Mouse (Mus musculus) hindbrain, embryonic 10.5 days (tissue): ENCODE results near the gene Lonrf2. TPM values are rescaled to one million over a fixed set of nuclear protein-coding genes. Genes with fewer than 3 reads are reported as not detected.

ENCODE experiments used
- DNase-seq: peaks from one replicate; pipeline ENCODE4 v3.0.0-alpha.2; 2017; ENCODE audit warnings: low spot score
- H3K27ac ChIP-seq: fragments of 300-500 bp; sonication (generic); 2 replicates; pipeline ENCODE4 v1.5.1; 2016; ENCODE audit warnings: mild to moderate bottlenecking, moderate library complexity
- H3K27me3 ChIP-seq: fragments of 300-500 bp; sonication (generic); 2 replicates; pipeline ENCODE4 v1.6.1; 2016; ENCODE audit warnings: mild to moderate bottlenecking; ENCODE audit not compliant: poor library complexity, insufficient read depth, severe bottlenecking
- H3K36me3 ChIP-seq: fragments of 300-500 bp; sonication (generic); 2 replicates; pipeline ENCODE4 v1.6.1; 2016; ENCODE audit warnings: mild to moderate bottlenecking, moderate library complexity
- H3K4me1 ChIP-seq: fragments of 300-500 bp; sonication (generic); replicated peaks from 2 replicates; pipeline ENCODE4 v1.6.1; 2016; ENCODE audit warnings: mild to moderate bottlenecking
- H3K4me3 ChIP-seq: fragments of 300-500 bp; sonication (generic); 2 replicates; pipeline ENCODE4 v1.5.1; 2016; ENCODE audit warnings: mild to moderate bottlenecking, moderate library complexity
- H3K9me3 ChIP-seq: fragments of 300-500 bp; sonication (generic); 2 replicates; pipeline ENCODE4 v1.6.1; 2016; ENCODE audit warnings: mild to moderate bottlenecking, moderate library complexity
- WGBS: fragments of 180-500 bp; shearing (Covaris S2); methylation state at CpG from one replicate; pipeline ENCODE4 v1.1.7; 2016; 5-methylcytosine and 5-hydroxymethylcytosine counted together
- polyA plus RNA-seq: library from polyadenylated mRNA; unstranded; fragments of >200 nt; fragmentation: Nextera tagmentation; extraction: Ambion mirVana; gene quantifications from 2 replicates; pipeline ENCODE4 v1.2.1, GENCODE M21; 2016

The Lonrf2 gene
- polyA plus RNA-seq, 1 experiment from 2014 or later: 1.9 TPM

- no peaks in the 10 kb centered on the region for H3K4me1 ChIP-seq
- H3K27ac ChIP-seq: no peak overlapping the region
- no peaks in the 10 kb centered on the region for H3K9me3 ChIP-seq
- no peak for DNase-seq
- WGBS: 79% methylated on average over 2 of the region's 2 CpGs
- no peak overlapping the region for H3K4me3 ChIP-seq
- H3K36me3 ChIP-seq: no peaks in the 10 kb centered on the region
- H3K27me3 ChIP-seq: no peaks in the 10 kb centered on the region
These were observed 11.6 kb downstream of the Lonrf2 start for GRCm38 (mm10) chr1:38824926-38825325.

GRCm38 (mm10) chr1:38823851-38824250 is 12.7 kb downstream of the Lonrf2 start:
- no peak overlapping the region for H3K4me3 ChIP-seq
- WGBS: 80% methylated on average over 2 of the region's 2 CpGs
- no peaks in the 10 kb centered on the region for H3K4me1 ChIP-seq
- H3K27ac ChIP-seq: no peak overlapping the region
- H3K36me3 ChIP-seq: no peaks in the 10 kb centered on the region
- DNase-seq: no peak
- no peaks in the 10 kb centered on the region for H3K9me3 ChIP-seq
- H3K27me3 ChIP-seq: no peaks in the 10 kb centered on the region

- Histone ChIP-seq H3K4me1 (0 out of 2 replicates have a peak, but pooled peaks cover 3% of the 10 kb centered on the region), H3K27me3 (no peaks in the 10 kb centered on the region), H3K27ac (no peak overlapping the region), H3K4me3 (no peak overlapping the region), H3K9me3 (no peaks in the 10 kb centered on the region), H3K36me3 (peaks cover 13% of the 10 kb centered on the region; the same call in 1 of the 2 replicates)
- no peak for DNase-seq
These were observed 16.8 kb downstream of the Lonrf2 start for GRCm38 (mm10) chr1:38819691-38820090.

- H3K36me3 ChIP-seq: peaks cover 22% of the 10 kb centered on the region
- no peak overlapping the region for H3K4me3 ChIP-seq
- H3K4me1 ChIP-seq: 0 out of 2 replicates have a peak, but pooled peaks cover 3% of the 10 kb centered on the region
- no peaks in the 10 kb centered on the region for H3K27me3 ChIP-seq
- H3K9me3 ChIP-seq: no peaks in the 10 kb centered on the region
- no peak overlapping the region for H3K27ac ChIP-seq
- 87% methylated on average over 3 of the region's 3 CpGs for WGBS
- no peak for DNase-seq
These were observed 18.8 kb downstream of the Lonrf2 start for GRCm38 (mm10) chr1:38817671-38818070.

GRCm38 (mm10) chr1:38817268-38817667 is 19.2 kb downstream of the Lonrf2 start:
- DNase-seq: no peak
- Histone ChIP-seq H3K9me3 (no peaks in the 10 kb centered on the region), H3K36me3 (peaks cover 24% of the 10 kb centered on the region), H3K4me3 (no peak overlapping the region), H3K27ac (no peak overlapping the region), H3K4me1 (0 out of 2 replicates have a peak, but pooled peaks cover 3% of the 10 kb centered on the region), H3K27me3 (no peaks in the 10 kb centered on the region)
- WGBS: 79% methylated on average over 9 of the region's 9 CpGs

- Histone ChIP-seq H3K27me3 (no peaks in the 10 kb centered on the region), H3K27ac (no peak overlapping the region), H3K36me3 (peaks cover 34% of the 10 kb centered on the region), H3K4me1 (0 out of 2 replicates have a peak, but pooled peaks cover 3% of the 10 kb centered on the region), H3K4me3 (no peak overlapping the region), H3K9me3 (no peaks in the 10 kb centered on the region)
- 80% methylated on average over 4 of the region's 4 CpGs for WGBS
- DNase-seq: no peak
These were observed 20.2 kb downstream of the Lonrf2 start for GRCm38 (mm10) chr1:38816306-38816705.

- Histone ChIP-seq H3K27ac (no peak overlapping the region), H3K36me3 (peaks cover 60% of the 10 kb centered on the region)
- WGBS: 97% methylated on average over 4 of the region's 4 CpGs
These were observed 29.4 kb downstream of the Lonrf2 start for GRCm38 (mm10) chr1:38807121-38807520.

DNA sequence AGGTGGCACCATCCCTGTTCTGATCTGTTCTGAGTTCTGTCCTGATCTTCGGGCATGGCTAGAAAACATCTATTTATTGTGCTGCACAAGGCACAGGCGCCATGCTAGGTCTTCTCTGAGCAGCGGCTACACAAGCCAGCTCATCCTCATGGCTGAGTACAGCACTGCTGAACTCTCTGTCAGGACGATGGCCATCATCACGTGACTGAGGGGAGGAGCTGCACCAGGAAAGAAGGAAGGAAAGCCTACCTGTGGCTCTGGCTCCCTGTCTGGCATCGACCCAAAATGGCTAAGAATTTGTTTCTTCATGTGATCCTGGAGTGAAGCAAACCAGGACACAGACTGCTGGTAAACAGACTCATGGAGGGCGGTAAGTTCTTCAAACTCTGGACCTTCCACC is 36.1 kb downstream of the Lonrf2 start:
- H3K4me3 ChIP-seq: no peak overlapping the region
- no peak overlapping the region for H3K27ac ChIP-seq
- H3K36me3 ChIP-seq: peaks cover 58% of the 10 kb centered on the region
- H3K4me1 ChIP-seq: peaks cover 21% of the 10 kb centered on the region
- no peak for DNase-seq
- H3K27me3 ChIP-seq: no peaks in the 10 kb centered on the region
- WGBS: 80% methylated on average over 7 of the region's 7 CpGs
- no peaks in the 10 kb centered on the region for H3K9me3 ChIP-seq

More at GRCm38 (mm10) chr1:38807121-38807520, 29.4 kb downstream of the Lonrf2 start:
- DNase-seq: no peak
- H3K4me3 ChIP-seq: no peak overlapping the region
- H3K27me3 ChIP-seq: no peaks in the 10 kb centered on the region
- no peaks in the 10 kb centered on the region for H3K9me3 ChIP-seq
- no peaks in the 10 kb centered on the region for H3K4me1 ChIP-seq

GRCm38 (mm10) chr1:38799304-38799703 is 37.2 kb downstream of the Lonrf2 start:
- Histone ChIP-seq H3K4me3 (no peak overlapping the region), H3K9me3 (no peaks in the 10 kb centered on the region), H3K27me3 (no peaks in the 10 kb centered on the region), H3K27ac (no peak overlapping the region), H3K4me1 (peaks cover 32% of the 10 kb centered on the region), H3K36me3 (peaks cover 49% of the 10 kb centered on the region)
- WGBS: 37% methylated on average over 3 of the region's 3 CpGs
- DNase-seq: peak; percentile 35

DNA sequence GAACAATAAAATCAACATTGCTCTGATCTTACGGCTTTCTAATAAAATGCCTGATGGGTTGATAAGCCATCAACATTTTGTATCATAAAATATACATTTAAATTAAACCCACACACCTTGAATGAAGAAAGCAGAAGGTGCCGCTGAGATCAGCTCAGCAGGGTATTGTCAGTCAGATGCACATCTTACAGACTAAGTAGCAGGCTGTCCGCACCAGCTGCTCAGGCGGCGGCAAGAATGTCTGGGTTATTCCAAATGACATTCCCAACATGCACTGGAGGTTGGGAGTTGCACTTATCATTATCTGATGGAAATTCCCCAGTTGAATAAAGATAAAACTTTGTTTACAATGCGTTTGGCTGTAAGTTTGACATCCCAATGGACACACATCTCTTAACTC is 39.6 kb downstream of the Lonrf2 start:
- DNase-seq: peak; percentile 45

GRCm38 (mm10) chr1:38795496-38795895 is 41.0 kb downstream of the Lonrf2 start:
- no peak for DNase-seq
- H3K27ac ChIP-seq: peak overlapping the region; percentile 57
- no peak overlapping the region for H3K4me3 ChIP-seq
- no peaks in the 10 kb centered on the region; the same call in 1 of the 2 replicates for H3K27me3 ChIP-seq
- peaks cover 27% of the 10 kb centered on the region for H3K36me3 ChIP-seq
- WGBS: 58% methylated on average over 5 of the region's 5 CpGs
- no peaks in the 10 kb centered on the region for H3K9me3 ChIP-seq
- H3K4me1 ChIP-seq: peaks cover 58% of the 10 kb centered on the region

More for the DNA sequence above, 39.6 kb downstream of the Lonrf2 start:
- no peaks in the 10 kb centered on the region; the same call in 1 of the 2 replicates for H3K27me3 ChIP-seq
- no peak overlapping the region for H3K4me3 ChIP-seq
- H3K4me1 ChIP-seq: peaks cover 43% of the 10 kb centered on the region
- peak overlapping the region; percentile 35; the same call in 1 of the 2 replicates for H3K27ac ChIP-seq
- no peaks in the 10 kb centered on the region for H3K9me3 ChIP-seq
- H3K36me3 ChIP-seq: peaks cover 33% of the 10 kb centered on the region
- WGBS: 42% methylated on average over 6 of the region's 6 CpGs

- Histone ChIP-seq H3K36me3 (0 out of 2 replicates have a peak, but pooled peaks cover 8% of the 10 kb centered on the region), H3K4me3 (no peak overlapping the region), H3K9me3 (no peaks in the 10 kb centered on the region), H3K4me1 (peaks cover 72% of the 10 kb centered on the region), H3K27me3 (peaks cover 4% of the 10 kb centered on the region; the same call in 1 of the 2 replicates), H3K27ac (peak overlapping the region; percentile 71)
- 86% methylated on average over 9 of the region's 9 CpGs for WGBS
- no peak for DNase-seq
These were observed 45.3 kb downstream of the Lonrf2 start for GRCm38 (mm10) chr1:38791016-38791810.

DNA sequence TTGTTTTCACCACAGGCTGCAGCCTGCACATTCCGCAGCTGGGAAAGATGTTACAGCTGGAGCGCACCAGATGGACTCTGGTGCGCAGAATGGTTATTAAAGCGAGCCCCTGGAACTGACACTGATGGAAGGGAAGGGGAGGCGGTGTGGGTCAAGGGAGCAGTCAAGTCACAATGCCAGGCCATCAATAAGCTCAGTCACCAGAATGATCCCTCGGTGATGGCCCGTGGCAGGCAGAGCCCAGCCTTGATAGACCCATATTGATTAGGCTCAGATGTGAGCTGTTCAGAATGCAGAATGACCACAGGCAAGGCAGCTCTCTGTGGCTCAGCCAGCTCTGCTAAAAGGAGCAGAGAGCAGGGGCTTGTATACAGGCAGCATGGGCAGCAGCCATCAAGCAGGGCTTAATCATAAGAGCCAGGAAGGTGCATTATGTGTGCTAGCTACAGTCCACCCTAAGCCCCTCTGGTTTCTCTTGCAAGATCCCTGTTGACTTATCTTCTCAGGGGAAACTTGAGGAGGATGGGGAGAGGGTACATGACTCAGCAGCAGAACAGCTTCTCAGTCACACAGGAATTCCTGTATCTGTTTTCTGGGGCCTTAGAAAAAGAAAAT is 46.4 kb downstream of the Lonrf2 start:
- peak; percentile 80 for DNase-seq
- 35% methylated on average over 7 of the region's 7 CpGs for WGBS
- H3K36me3 ChIP-seq: 0 out of 2 replicates have a peak, but pooled peaks cover 8% of the 10 kb centered on the region
- no peak overlapping the region for H3K4me3 ChIP-seq
- H3K9me3 ChIP-seq: no peaks in the 10 kb centered on the region
- H3K27me3 ChIP-seq: peaks cover 4% of the 10 kb centered on the region; the same call in 1 of the 2 replicates
- peaks cover 69% of the 10 kb centered on the region for H3K4me1 ChIP-seq
- peak overlapping the region; percentile 71 for H3K27ac ChIP-seq
